Mouse (Mus musculus): ENCODE measurements at regions not wholly inside any gene's neighbourhood (a gene's known extent, or its start where the extent isn't known, plus 50 kb on each side); places are given as distances from the start of the nearest gene placed in this dataset.
A peak's percentile ranks its signal among the peaks of the same experiment; 100 is the strongest.

- peaks cover 59% of the 10 kb centered on the region for H3K4me1 ChIP-seq (replicated peaks)
- 28% methylated on average over 4 of the region's 4 CpGs for WGBS
- no peak overlapping the region for H3K27ac ChIP-seq (replicated peaks)
- ATAC-seq (ENCODE audit: low read depth), result no peak
- peak overlapping the region; percentile 60 for H3K4me2 ChIP-seq
- H3K27me3 ChIP-seq, result peaks cover 30% of the 10 kb centered on the region
- H3K4me3 ChIP-seq, result no peak overlapping the region
- no peak overlapping the region for H3K9ac ChIP-seq
- H3K36me3 ChIP-seq, result no peaks in the 10 kb centered on the region
- no peaks in the 10 kb centered on the region for H3K9me3 ChIP-seq
Observed at GRCm38 (mm10) chr12:106477731-106478130, 467.7 kb downstream of the Vrk1 start.

GRCm38 (mm10) chr12:106478381-106478781 lies 468.4 kb downstream of the Vrk1 start:
- Histone ChIP-seq H3K9ac (peak overlapping the region; percentile 55), H3K4me2 (peak overlapping the region; percentile 60), H3K4me3 (peak overlapping the region; percentile 31), H3K36me3 (no peaks in the 10 kb centered on the region), H3K4me1 (replicated peaks) (peaks cover 59% of the 10 kb centered on the region), H3K9me3 (no peaks in the 10 kb centered on the region), H3K27ac (replicated peaks) (peak overlapping the region; percentile 49; the same call in 1 of the 2 replicates), H3K27me3 (peaks cover 33% of the 10 kb centered on the region)
- no peak for ATAC-seq (ENCODE audit: low read depth)
- WGBS, result under 1% methylated on average over 18 of the region's 18 CpGs

- Histone ChIP-seq H3K4me3 (peak overlapping the region; percentile 28), H3K36me3 (no peaks in the 10 kb centered on the region), H3K9ac (peak overlapping the region; percentile 48; the same call in 1 of the 2 replicates), H3K27me3 (peaks cover 32% of the 10 kb centered on the region), H3K4me1 (replicated peaks) (peaks cover 58% of the 10 kb centered on the region), H3K9me3 (no peaks in the 10 kb centered on the region), H3K4me2 (peak overlapping the region; percentile 60), H3K27ac (replicated peaks) (peak overlapping the region; percentile 63)
- WGBS, result under 1% methylated on average over 24 of the region's 24 CpGs
- 0 out of 2 replicates have a peak, but pooled peaks have one; percentile 44 for ATAC-seq (ENCODE audit: low read depth)
Observed at GRCm38 (mm10) chr12:106479067-106479877, 469.2 kb downstream of the Vrk1 start.

GRCm38 (mm10) chr12:106479878-106480194 lies 469.8 kb downstream of the Vrk1 start:
- Histone ChIP-seq H3K9ac (peak overlapping the region; percentile 48; the same call in 1 of the 2 replicates), H3K36me3 (no peaks in the 10 kb centered on the region), H3K27ac (replicated peaks) (peak overlapping the region; percentile 63), H3K27me3 (peaks cover 36% of the 10 kb centered on the region), H3K4me3 (peak overlapping the region; percentile 28), H3K9me3 (no peaks in the 10 kb centered on the region), H3K4me1 (replicated peaks) (peaks cover 53% of the 10 kb centered on the region), H3K4me2 (peak overlapping the region; percentile 60)
- 4% methylated on average over 6 of the region's 6 CpGs for WGBS
- ATAC-seq (ENCODE audit: low read depth), result no peak

- H3K9me3 ChIP-seq, result no peaks in the 10 kb centered on the region
- peak overlapping the region; percentile 60 for H3K4me2 ChIP-seq
- no peaks in the 10 kb centered on the region for H3K36me3 ChIP-seq
- ATAC-seq (ENCODE audit: low read depth), result peak; percentile 44; the same call in 1 of the 2 replicates
- H3K27ac ChIP-seq (replicated peaks), result peak overlapping the region; percentile 63
- H3K27me3 ChIP-seq, result peaks cover 40% of the 10 kb centered on the region
- H3K4me1 ChIP-seq (replicated peaks), result peaks cover 52% of the 10 kb centered on the region
- 10% methylated on average over 12 of the region's 12 CpGs for WGBS
- H3K4me3 ChIP-seq, result no peak overlapping the region
- H3K9ac ChIP-seq, result 0 out of 2 replicates have a peak overlapping the region, but pooled peaks have one; percentile 17
Observed at GRCm38 (mm10) chr12:106480281-106481060, 470.4 kb downstream of the Vrk1 start.

GRCm38 (mm10) chr12:106501622-106502327 lies 491.7 kb downstream of the Vrk1 start:
- Histone ChIP-seq H3K36me3 (no peaks in the 10 kb centered on the region), H3K27me3 (no peaks in the 10 kb centered on the region)
- WGBS, result 42% methylated on average over 12 of the region's 12 CpGs

GRCm38 (mm10) chr12:106504285-106504684 lies 494.3 kb downstream of the Vrk1 start:
- Histone ChIP-seq H3K4me3 (no peak overlapping the region), H3K4me2 (no peak overlapping the region), H3K4me1 (replicated peaks) (no peaks in the 10 kb centered on the region), H3K9ac (no peak overlapping the region), H3K36me3 (no peaks in the 10 kb centered on the region), H3K27me3 (no peaks in the 10 kb centered on the region), H3K9me3 (no peaks in the 10 kb centered on the region), H3K27ac (replicated peaks) (no peak overlapping the region)
- ATAC-seq (ENCODE audit: low read depth), result no peak
- WGBS, result 83% methylated on average over 8 of the region's 8 CpGs

More at GRCm38 (mm10) chr12:106501622-106502327, 491.7 kb downstream of the Vrk1 start:
- Histone ChIP-seq H3K4me3 (no peak overlapping the region), H3K27ac (replicated peaks) (no peak overlapping the region), H3K4me2 (no peak overlapping the region), H3K9me3 (no peaks in the 10 kb centered on the region), H3K9ac (no peak overlapping the region), H3K4me1 (replicated peaks) (no peaks in the 10 kb centered on the region)
- no peak for ATAC-seq (ENCODE audit: low read depth)

- WGBS, result 77% methylated on average over 11 of the region's 11 CpGs
- ATAC-seq (ENCODE audit: low read depth), result no peak
- no peak overlapping the region for H3K27ac ChIP-seq (replicated peaks)
- no peak overlapping the region for H3K9ac ChIP-seq
- no peaks in the 10 kb centered on the region for H3K27me3 ChIP-seq
- no peak overlapping the region for H3K4me2 ChIP-seq
- no peak overlapping the region for H3K4me3 ChIP-seq
- H3K36me3 ChIP-seq, result no peaks in the 10 kb centered on the region
- no peaks in the 10 kb centered on the region for H3K9me3 ChIP-seq
- H3K4me1 ChIP-seq (replicated peaks), result 0 out of 2 replicates have a peak, but pooled peaks cover 7% of the 10 kb centered on the region
Observed at GRCm38 (mm10) chr12:106514057-106514456, 504.0 kb downstream of the Vrk1 start.

GRCm38 (mm10) chr12:106515257-106515788 lies 505.3 kb downstream of the Vrk1 start:
- H3K27ac ChIP-seq (replicated peaks), result no peak overlapping the region
- no peak overlapping the region for H3K9ac ChIP-seq
- H3K27me3 ChIP-seq, result no peaks in the 10 kb centered on the region
- H3K9me3 ChIP-seq, result no peaks in the 10 kb centered on the region
- H3K4me3 ChIP-seq, result no peak overlapping the region
- H3K4me1 ChIP-seq (replicated peaks), result 0 out of 2 replicates have a peak, but pooled peaks cover 7% of the 10 kb centered on the region
- WGBS, result 57% methylated on average over 17 of the region's 17 CpGs
- ATAC-seq (ENCODE audit: low read depth), result 0 out of 2 replicates have a peak, but pooled peaks have one; percentile 27
- H3K4me2 ChIP-seq, result no peak overlapping the region
- no peaks in the 10 kb centered on the region for H3K36me3 ChIP-seq

GRCm38 (mm10) chr12:106519141-106519540 lies 509.1 kb downstream of the Vrk1 start:
- WGBS, result 73% methylated on average over 5 of the region's 5 CpGs
- H3K4me2 ChIP-seq, result no peak overlapping the region
- 0 out of 2 replicates have a peak, but pooled peaks cover 7% of the 10 kb centered on the region for H3K4me1 ChIP-seq (replicated peaks)
- H3K27me3 ChIP-seq, result no peaks in the 10 kb centered on the region
- no peaks in the 10 kb centered on the region for H3K36me3 ChIP-seq
- no peaks in the 10 kb centered on the region for H3K9me3 ChIP-seq
- no peak overlapping the region for H3K27ac ChIP-seq (replicated peaks)
- no peak overlapping the region for H3K4me3 ChIP-seq
- no peak for ATAC-seq (ENCODE audit: low read depth)
- no peak overlapping the region for H3K9ac ChIP-seq

- no peaks in the 10 kb centered on the region for H3K9me3 ChIP-seq
- H3K4me1 ChIP-seq (replicated peaks), result peaks cover 22% of the 10 kb centered on the region
- peaks cover 3% of the 10 kb centered on the region; the same call in 1 of the 2 replicates for H3K27me3 ChIP-seq
- WGBS, result 77% methylated on average over 4 of the region's 4 CpGs
- no peak overlapping the region for H3K4me2 ChIP-seq
- no peak overlapping the region for H3K9ac ChIP-seq
- no peaks in the 10 kb centered on the region for H3K36me3 ChIP-seq
- H3K4me3 ChIP-seq, result no peak overlapping the region
- H3K27ac ChIP-seq (replicated peaks), result no peak overlapping the region
- no peak for ATAC-seq (ENCODE audit: low read depth)
Observed at GRCm38 (mm10) chr12:106524411-106524810, 514.4 kb downstream of the Vrk1 start.
